Mouse (Mus musculus) hindbrain, postnatal 0 days (tissue): ENCODE measurements around the gene Ptpre. TPM values are rescaled to one million over a fixed set of nuclear protein-coding genes. Genes with fewer than 3 reads are reported as not detected.

ENCODE experiments used
- ATAC-seq: fragments of 200-750 bp; cut with Nextera tagmentation; 2 replicates; pipeline ENCODE4 v1.8.0; 2017; ENCODE audit warnings: mild to moderate bottlenecking, moderate TSS enrichment, moderate library complexity
- DNase-seq: peaks from one replicate; pipeline ENCODE4 v3.0.0-alpha.2; 2015; ENCODE audit warnings: low spot score
- H3K27ac ChIP-seq: fragments of 300-500 bp; sonication (generic); 2 replicates; pipeline ENCODE4 v1.5.1; 2014; ENCODE audit warnings: mild to moderate bottlenecking
- H3K27me3 ChIP-seq: fragments of 300-500 bp; sonication (generic); 2 replicates; pipeline ENCODE4 v1.6.1; 2014; ENCODE audit warnings: low read length, mixed read lengths; ENCODE audit not compliant: insufficient read depth
- H3K36me3 ChIP-seq: fragments of 300-500 bp; sonication (generic); 2 replicates; pipeline ENCODE4 v1.6.1; 2014; ENCODE audit warnings: low read length, mixed read lengths; ENCODE audit not compliant: insufficient read depth
- H3K4me1 ChIP-seq: fragments of 300-500 bp; sonication (generic); 2 replicates; pipeline ENCODE4 v1.6.1; 2014; ENCODE audit warnings: antibody characterized with exemption, low read length, mixed read lengths; ENCODE audit not compliant: insufficient read depth
- H3K4me2 ChIP-seq: fragments of 300-500 bp; sonication (generic); 2 replicates; pipeline ENCODE4 v1.6.1; 2014; ENCODE audit warnings: low read depth, mild to moderate bottlenecking, low read length, moderate library complexity, mixed read lengths
- H3K4me3 ChIP-seq: fragments of 300-500 bp; sonication (generic); 2 replicates; pipeline ENCODE4 v1.5.1; 2014; ENCODE audit warnings: low read length
- H3K9ac ChIP-seq: fragments of 300-500 bp; sonication (generic); replicated peaks from 2 replicates; pipeline ENCODE4 v1.6.1; 2014; ENCODE audit warnings: mild to moderate bottlenecking, low read length, moderate library complexity, mixed read lengths
- H3K9me3 ChIP-seq: fragments of 300-500 bp; sonication (generic); 2 replicates; pipeline ENCODE4 v1.6.1; 2016; ENCODE audit warnings: low read length, mixed read lengths
- CTCF ChIP-seq: IDR thresholded peaks from 2 replicates; pipeline ENCODE4 v1.5.1; 2016; ENCODE audit warnings: antibody characterized with exemption, control low read depth, low read depth
- WGBS: fragments of 180-500 bp; shearing (Covaris S2); extraction: QIAGEN DNeasy Blood & Tissue Kit; methylation state at CpG from one replicate; pipeline ENCODE4 v1.1.7; 2014; 5-methylcytosine and 5-hydroxymethylcytosine counted together
- polyA plus RNA-seq: library from polyadenylated mRNA; unstranded; fragments of >200 nt; fragmentation: Nextera tagmentation; extraction: Ambion mirVana; gene quantifications from 2 replicates; pipeline ENCODE4 v1.2.1, GENCODE M21; 2015
- total RNA-seq: library from RNA; depleted of rRNA; stranded (reverse); fragments of >200 nt; gene quantifications from 2 replicates; pipeline ENCODE4 v1.2.3, GENCODE M21; 2014

The Ptpre gene
- total and polyA plus RNA-seq, 2 experiments from 2014 or later, result 8.2 to 12.4 TPM

DNA sequence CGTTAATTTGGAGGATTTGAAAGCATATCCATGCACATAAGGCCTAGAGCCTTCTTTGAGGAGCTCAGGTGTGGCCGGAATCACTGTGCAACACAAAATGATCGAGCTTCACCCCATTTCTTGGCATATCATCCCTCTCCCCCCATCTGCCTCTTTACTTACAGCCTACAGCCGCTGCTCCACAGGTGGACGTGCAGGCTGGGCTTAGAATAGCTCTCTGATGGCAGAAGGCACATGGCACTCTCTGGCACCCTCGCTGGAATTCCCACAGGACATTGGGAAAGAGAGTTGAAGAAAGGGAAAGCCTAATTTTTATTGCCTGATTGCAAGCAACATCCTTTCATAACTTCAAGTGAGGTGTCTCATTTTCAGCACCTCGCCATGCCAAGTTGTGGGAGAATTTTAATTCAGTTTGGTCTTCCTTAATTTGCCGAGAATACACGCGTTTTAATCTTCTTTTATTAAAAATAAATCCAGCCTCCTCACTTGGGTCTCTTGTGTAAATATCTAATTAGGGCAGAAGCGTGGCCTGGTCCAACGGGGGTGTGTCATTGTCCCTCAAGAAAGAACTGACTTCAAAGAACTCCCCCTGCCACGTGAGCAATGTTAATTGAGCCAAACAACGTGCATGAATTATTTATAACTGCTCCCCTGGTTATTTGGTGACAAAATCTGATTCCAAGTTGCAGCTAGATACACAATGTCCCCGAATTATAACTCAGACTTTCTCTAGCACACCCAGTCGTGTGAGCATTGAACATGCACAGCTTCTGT, 97.8 kb downstream of the Ptpre start:
- no peak overlapping the region for H3K9ac ChIP-seq
- peak; percentile 43 for DNase-seq
- no peak for ATAC-seq
- no peaks in the 10 kb centered on the region; the same call in 1 of the 2 replicates for H3K4me1 ChIP-seq
- no peaks in the 10 kb centered on the region for H3K27me3 ChIP-seq
- no peak overlapping the region for H3K4me2 ChIP-seq
- H3K4me3 ChIP-seq, result no peak overlapping the region
- H3K27ac ChIP-seq, result no peak overlapping the region
- TF ChIP-seq CTCF, result no peak
- no peaks in the 10 kb centered on the region for H3K36me3 ChIP-seq
- WGBS, result 40% methylated on average over 16 of the region's 16 CpGs
- H3K9me3 ChIP-seq, result no peaks in the 10 kb centered on the region

- Histone ChIP-seq H3K27ac (no peak overlapping the region), H3K36me3 (no peaks in the 10 kb centered on the region), H3K4me2 (no peak overlapping the region), H3K9ac (no peak overlapping the region), H3K4me3 (no peak overlapping the region), H3K9me3 (no peaks in the 10 kb centered on the region), H3K4me1 (no peaks in the 10 kb centered on the region; the same call in 1 of the 2 replicates), H3K27me3 (no peaks in the 10 kb centered on the region)
- ATAC-seq, result no peak
- WGBS, result 52% methylated on average over 13 of the region's 13 CpGs
- TF ChIP-seq CTCF, result no peak
- DNase-seq, result no peak
These were observed 100.2 kb downstream of the Ptpre start for GRCm38 (mm10) chr7:135637406-135637980.

DNA sequence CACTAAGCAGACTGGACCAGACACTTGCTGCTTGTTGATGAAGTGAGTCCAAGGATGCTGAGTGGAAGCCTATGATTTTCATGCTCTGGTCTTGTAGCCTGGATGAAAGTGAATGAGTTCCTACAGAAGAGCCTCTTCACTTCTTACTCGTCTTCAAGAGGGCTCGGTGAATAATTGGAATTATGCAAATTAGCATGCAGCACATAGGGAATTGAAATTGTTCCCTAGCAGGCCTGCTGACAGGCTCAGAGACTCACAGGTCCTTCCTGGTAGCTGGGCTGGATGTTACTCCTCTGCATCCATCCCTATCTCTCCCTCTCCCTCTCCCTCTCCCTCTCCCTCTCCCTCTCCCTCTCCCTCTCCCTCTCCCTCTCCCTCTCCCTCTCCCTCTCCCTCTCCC, 102.1 kb downstream of the Ptpre start:
- H3K9ac ChIP-seq, result no peak overlapping the region
- WGBS, result 11% methylated on average over 2 of the region's 2 CpGs
- H3K27ac ChIP-seq, result no peak overlapping the region
- no peaks in the 10 kb centered on the region for H3K27me3 ChIP-seq
- ATAC-seq (no peak), DNase-seq (no peak)
- no peak overlapping the region for H3K4me3 ChIP-seq
- H3K36me3 ChIP-seq, result no peaks in the 10 kb centered on the region
- H3K4me1 ChIP-seq, result no peaks in the 10 kb centered on the region; the same call in 1 of the 2 replicates
- TF ChIP-seq CTCF, result no peak
- no peak overlapping the region for H3K4me2 ChIP-seq
- H3K9me3 ChIP-seq, result no peaks in the 10 kb centered on the region

DNA sequence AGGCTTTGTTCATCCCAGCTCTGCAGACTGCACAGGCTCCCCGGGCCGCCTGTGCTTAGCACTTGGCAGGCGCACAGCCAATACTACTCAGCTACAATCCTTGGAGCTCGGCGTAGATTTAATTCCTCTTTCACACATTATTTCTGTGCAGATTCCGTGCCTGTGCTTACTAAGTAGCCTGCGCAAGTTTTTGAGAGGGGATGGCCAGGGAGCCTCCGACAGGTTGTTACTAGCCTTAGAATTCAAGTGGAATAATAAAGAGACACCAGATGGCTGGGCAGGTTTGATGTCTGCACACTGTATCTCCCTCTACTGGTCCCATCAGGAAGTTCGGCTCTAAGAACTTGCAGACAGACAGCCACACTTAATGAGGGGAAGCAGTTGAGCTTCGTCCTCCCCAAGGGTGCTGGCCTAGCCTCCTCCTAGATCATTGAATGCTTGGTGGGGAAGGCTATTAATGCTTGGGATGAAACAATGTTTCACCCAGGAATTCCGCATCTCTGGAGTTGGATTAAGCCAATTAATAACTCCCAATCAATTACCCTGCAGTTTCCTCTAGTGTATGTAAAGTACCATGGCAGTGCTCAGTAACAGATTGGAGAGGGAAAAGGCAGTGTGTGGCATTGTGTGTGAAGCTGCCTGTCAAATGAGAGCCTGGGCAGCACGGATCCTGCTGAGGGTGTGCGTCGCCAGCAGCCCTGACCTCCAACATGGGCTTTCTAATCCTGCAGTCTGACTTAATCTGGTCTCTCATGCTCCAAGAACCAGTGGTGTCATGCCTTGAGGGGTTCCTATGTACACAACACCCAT, 104.6 kb downstream of the Ptpre start:
- WGBS, result 35% methylated on average over 14 of the region's 14 CpGs
- no peak overlapping the region for H3K9ac ChIP-seq

GRCm38 (mm10) chr7:135644452-135644851, 107.2 kb downstream of the Ptpre start:
- H3K9ac ChIP-seq, result no peak overlapping the region
- no peaks in the 10 kb centered on the region for H3K4me1 ChIP-seq
- no peak overlapping the region for H3K4me2 ChIP-seq
- 80% methylated on average over 1 of the region's 1 CpGs for WGBS
- ATAC-seq (no peak), DNase-seq (no peak)
- TF ChIP-seq CTCF, result no peak
- H3K36me3 ChIP-seq, result no peaks in the 10 kb centered on the region
- no peak overlapping the region for H3K4me3 ChIP-seq
- H3K27me3 ChIP-seq, result no peaks in the 10 kb centered on the region
- H3K27ac ChIP-seq, result no peak overlapping the region
- no peaks in the 10 kb centered on the region for H3K9me3 ChIP-seq

More for the DNA sequence above, 104.6 kb downstream of the Ptpre start:
- Histone ChIP-seq H3K4me3 (no peak overlapping the region), H3K27ac (peak overlapping the region; percentile 32; the same call in 1 of the 2 replicates), H3K27me3 (no peaks in the 10 kb centered on the region), H3K4me2 (peak overlapping the region; percentile 34; the same call in 1 of the 2 replicates), H3K4me1 (no peaks in the 10 kb centered on the region; the same call in 1 of the 2 replicates), H3K36me3 (no peaks in the 10 kb centered on the region), H3K9me3 (no peaks in the 10 kb centered on the region)
- peak; percentile 86 for DNase-seq
- peak; percentile 85 for TF ChIP-seq CTCF
- peak; percentile 73 for ATAC-seq

GRCm38 (mm10) chr7:135646976-135647375, 109.7 kb downstream of the Ptpre start:
- WGBS, result 76% methylated on average over 6 of the region's 6 CpGs
- H3K9me3 ChIP-seq, result no peaks in the 10 kb centered on the region
- no peaks in the 10 kb centered on the region for H3K36me3 ChIP-seq
- no peak for ATAC-seq
- H3K27me3 ChIP-seq, result no peaks in the 10 kb centered on the region
- no peak overlapping the region for H3K4me3 ChIP-seq
- no peak for TF ChIP-seq CTCF
- H3K4me1 ChIP-seq, result no peaks in the 10 kb centered on the region
- H3K4me2 ChIP-seq, result no peak overlapping the region
- no peak overlapping the region for H3K9ac ChIP-seq
- no peak for DNase-seq
- no peak overlapping the region for H3K27ac ChIP-seq
